Mouse (Mus musculus): ENCODE results near the gene Tpbpb.
A peak's percentile ranks its signal among the peaks of the same experiment; 100 is the strongest.
"Not testable (repeated sequence)": the region's sequence is repeated elsewhere in the genome, so short reads cannot be mapped to it uniquely, and the experiment has no call there.

Tpbpb gene

GRCm38 (mm10) chr13:60904780-60905179 lies at the start of gene Tpbpb:
Tpbpb (minus strand) TSS chr13:60904880.
- not testable (repeated sequence) for DNase-seq (ENCODE audit: inconsistent age in 2 of 2, low spot score in 1 of 2)

GRCm38 (mm10) chr13:60941884-60942283 lies 37.2 kb upstream of the Tpbpb start, which contains the start of gene Tpbpa:
Tpbpa (minus strand) TSS chr13:60941984.
- not testable (repeated sequence) for DNase-seq (ENCODE audit: inconsistent age in 2 of 2, low spot score in 1 of 2)

GRCm38 (mm10) chr13:60936500-60936901 lies 31.8 kb upstream of the Tpbpb start, which contains the start of the genes Gm49391 and Ctla2a:
Gm49391 (minus strand) TSS chr13:60936571.
Ctla2a (minus strand) TSS chr13:60936625.
- DNase-seq (ENCODE audit: inconsistent age in 2 of 2, low spot score in 1 of 2) = peak; percentile 55 to 71

- not testable (repeated sequence) for DNase-seq (ENCODE audit: inconsistent age in 2 of 2, low spot score in 1 of 2)
Measured at GRCm38 (mm10) chr13:60935490-60935889, 30.8 kb upstream of the Tpbpb start, which contains the start of gene Gm49393. Gm49393 (minus strand) TSS chr13:60935590.

GRCm38 (mm10) chr13:60897328-60897727 lies 7.4 kb downstream of the Tpbpb start, which contains the start of gene Ctla2b:
Ctla2b (minus strand) TSS chr13:60897447.
- peak; percentile 63 to 80 for DNase-seq (ENCODE audit: inconsistent age in 2 of 2, low spot score in 1 of 2)

GRCm38 (mm10) chr13:60896794-60897193 lies 7.9 kb downstream of the Tpbpb start, which contains the start of gene Gm49392:
Gm49392 (minus strand) TSS chr13:60896894.
- DNase-seq (ENCODE audit: inconsistent age in 2 of 2, low spot score in 1 of 2) = not testable (repeated sequence)

- DNase-seq (ENCODE audit: inconsistent age in 2 of 2, low spot score in 1 of 2) = no peak
Measured at GRCm38 (mm10) chr13:60895406-60896160, 9.1 kb downstream of the Tpbpb start.

GRCm38 (mm10) chr13:60892301-60892700 lies 12.4 kb downstream of the Tpbpb start:
- DNase-seq (ENCODE audit: inconsistent age in 2 of 2, low spot score in 1 of 2) = no peak

GRCm38 (mm10) chr13:60864281-60864680 lies 40.4 kb downstream of the Tpbpb start, which contains the start of gene 4930486L24Rik:
4930486L24Rik (minus strand) TSS chr13:60864475.
- peak in 1 of 2 experiments; percentile 13 for DNase-seq (ENCODE audit: inconsistent age in 2 of 2, low spot score in 1 of 2)

All from adrenal gland, adult (tissue).